ENCODE assay signal across 9 mouse cellular contexts in the genomic region with DNA sequence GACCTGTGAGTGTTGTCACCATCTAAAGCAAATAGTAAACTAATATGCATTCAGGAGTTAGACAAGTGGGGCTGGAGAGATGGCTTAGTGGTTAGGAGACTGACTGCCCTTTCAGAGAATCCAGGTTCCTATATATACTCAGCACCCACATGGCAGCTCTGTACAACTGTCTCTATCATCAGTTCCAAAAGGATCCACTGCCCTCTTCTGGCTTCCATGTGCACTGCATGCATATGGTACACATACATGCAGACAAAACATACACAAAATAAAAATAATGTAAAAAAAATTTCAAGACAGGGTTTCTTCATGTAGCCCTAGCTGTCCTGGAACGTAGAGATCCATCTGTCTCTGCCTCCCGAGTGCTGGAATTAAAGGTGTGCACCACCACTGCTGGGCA. TPM values are rescaled to one million over a fixed set of nuclear protein-coding genes. Genes with fewer than 3 reads are reported as not detected.
DNase-seq lines count a peak whose midpoint lies in the region; ATAC-seq lines count a peak whose summit lies in the region.
"Had no signal": no experiment of that assay in that cellular context is flagged by ENCODE, and none has a peak within 500 bp of the region (broad histone marks: within the 10 kb centered on the region; RNA-seq: fewer than 3 reads in every experiment).

No protein-coding gene starts in this region.

- peaks cover 53% of the 10 kb centered on the region for H3K36me3 ChIP-seq in heart, embryonic 12.5 days
- peaks cover 40% of the 10 kb centered on the region for H3K36me3 ChIP-seq in hindbrain, embryonic 13.5 days

- 0 out of 2 replicates have a peak, but pooled peaks cover 2% of the 10 kb centered on the region for H3K9me3 ChIP-seq in heart, embryonic 12.5 days (replicated peaks)
- peaks cover 8% of the 10 kb centered on the region; the same call in 1 of the 2 replicates for H3K9me3 ChIP-seq in hindbrain, embryonic 13.5 days
- H3K9me3 ChIP-seq: neural tube, embryonic 12.5 days had no signal

- H3K27ac ChIP-seq in heart, embryonic 12.5 days (ENCODE audit: poor library complexity, severe bottlenecking) = no peak overlapping the region
- no peak overlapping the region for H3K27ac ChIP-seq in hindbrain, embryonic 13.5 days
- H3K27ac ChIP-seq: neural tube, embryonic 12.5 days had no signal

- intact Hi-C loops in heart, postnatal 14 days (cut with DNase I) = loop anchor here (5.0 to 10.0 kb wide), 2 partner anchors 160 to 248 kb away; no protein-coding TSS in a partner anchor

- H3K27me3 ChIP-seq in heart, embryonic 12.5 days (replicated peaks) = no peaks in the 10 kb centered on the region
- no peaks in the 10 kb centered on the region for H3K27me3 ChIP-seq in hindbrain, embryonic 13.5 days
- H3K27me3 ChIP-seq: neural tube, embryonic 12.5 days had no signal

- WGBS in heart, embryonic 12.5 days = 93% methylated on average over 2 of the region's 2 CpGs
- WGBS in hindbrain, embryonic 13.5 days = 97% methylated on average over 2 of the region's 2 CpGs

- no peaks in the 10 kb centered on the region for H3K4me1 ChIP-seq in heart, embryonic 12.5 days (replicated peaks)
- H3K4me1 ChIP-seq in hindbrain, embryonic 13.5 days (replicated peaks) = no peaks in the 10 kb centered on the region
- H3K4me1 ChIP-seq: neural tube, embryonic 12.5 days had no signal

- peak; percentile 7 to 32 for DNase-seq in heart, postnatal 14 days
- DNase-seq in urinary bladder, postnatal 14 days (ENCODE audit: low spot score) = peak; percentile 17
- no peak for DNase-seq in urinary bladder, adult 18-20 months (ENCODE audit: low spot score in 2 of 2)
- DNase-seq in forelimb bud, embryonic 11.5 days (ENCODE audit: low read depth, low spot score) = peak; percentile 25
- DNase-seq in retina, postnatal 1 day = peak; percentile 39
- DNase-seq in Muller cell, postnatal 12 days (ENCODE audit: inconsistent ontology term) = no peak

- H3K9ac ChIP-seq in heart, embryonic 12.5 days = no peak overlapping the region
- H3K9ac ChIP-seq in hindbrain, embryonic 13.5 days = no peak overlapping the region
- H3K9ac ChIP-seq: neural tube, embryonic 12.5 days had no signal

- H3K4me2 ChIP-seq in heart, embryonic 12.5 days = no peak overlapping the region
- no peak overlapping the region for H3K4me2 ChIP-seq in hindbrain, embryonic 13.5 days
- H3K4me2 ChIP-seq: neural tube, embryonic 12.5 days had no signal

- no peak overlapping the region for H3K4me3 ChIP-seq in heart, embryonic 12.5 days
- no peak overlapping the region for H3K4me3 ChIP-seq in hindbrain, embryonic 13.5 days
- H3K4me3 ChIP-seq: neural tube, embryonic 12.5 days had no signal

- no peak for ATAC-seq in heart, embryonic 12.5 days (ENCODE audit: insufficient number of reproducible peaks, low FRiP score)
- no peak for ATAC-seq in hindbrain, embryonic 13.5 days (ENCODE audit: low FRiP score)

RNA-seq across cellular contexts. Expression of a gene that starts 36.6 kb away (rescaled TPM):
- total RNA-seq in heart, postnatal 14 days (2021) = 10 to 100 TPM; 31.3 to 32.5 TPM
- polyA plus RNA-seq in heart, embryonic 12.5 days (2016; fragmentation: Nextera tagmentation; extraction: Ambion mirVana) = 21.1 and 24.3 TPM in 2 replicates
- polyA plus RNA-seq in hindbrain, embryonic 13.5 days (2015; fragmentation: Nextera tagmentation; extraction: Ambion mirVana) = 35.5 and 37.8 TPM in 2 replicates

Comparison
In these comparisons a context has a peak if more than half of its experiments do, and no peak if none do; other contexts are left out.
1. DNase-seq: peak in heart, postnatal 14 days (2 of 2), urinary bladder, postnatal 14 days (single experiment), forelimb bud, embryonic 11.5 days (single experiment) and retina, postnatal 1 day (single experiment); none in urinary bladder, adult 18-20 months (0 of 2) and Muller cell, postnatal 12 days (single experiment).